Mouse (Mus musculus): Measurements from ENCODE around the gene Gm10322. TPM values are rescaled to one million over a fixed set of nuclear protein-coding genes. Genes with fewer than 3 reads are reported as not detected.

Gm10322 gene
- total and polyA plus RNA-seq, 3 experiments: not detected

DNA sequence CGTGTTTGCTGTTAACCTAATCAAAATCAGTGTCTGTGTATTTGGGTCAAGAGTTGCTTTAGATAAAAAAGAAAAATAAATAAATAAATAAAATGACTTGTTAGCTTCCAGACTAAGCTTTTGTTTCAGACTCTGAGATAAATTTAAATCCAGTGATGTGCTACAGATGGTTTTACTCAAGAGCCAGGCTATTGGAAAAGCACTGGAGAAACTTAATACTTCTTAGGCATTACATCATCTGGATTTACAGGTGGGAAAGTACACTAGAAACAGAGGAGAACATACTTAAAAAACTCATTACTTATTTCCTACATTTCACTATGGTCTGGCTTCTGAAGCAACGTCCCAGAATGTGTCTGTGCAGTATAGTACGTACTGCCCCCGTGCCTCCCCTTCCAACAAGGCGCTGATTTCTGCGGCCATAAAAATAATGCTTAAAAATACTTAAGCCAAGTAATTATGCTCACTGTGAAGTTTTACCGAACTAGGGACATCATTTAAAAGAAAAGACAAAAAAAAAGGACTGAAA, 21.8 kb downstream of the Gm10322 start:
- 0 out of 2 replicates have a peak, but pooled peaks cover 5% of the 10 kb centered on the region for H3K79me2 ChIP-seq (replicated peaks; ENCODE audit: control insufficient read depth, extremely low read depth, insufficient read depth, poor library complexity, severe bottlenecking)
- peak overlapping the region; percentile 67 for H3K4me2 ChIP-seq (ENCODE audit: insufficient read depth, low read depth, poor library complexity, severe bottlenecking)
- dilution Hi-C loops (cut with MboI; ENCODE audit: extremely low pct_ligation_motif_present, extremely low pct_unique_long_range_greater_than_20kb, low sequenced_read_pairs): no loop called here
- H3K9me3 ChIP-seq (replicated peaks; ENCODE audit: low read length): no peaks in the 10 kb centered on the region
- no peak for DNase-seq (ENCODE audit: extremely low read depth)
- no peak overlapping the region for H3K27ac ChIP-seq (ENCODE audit: insufficient read depth, low read depth)
- peaks cover 3 to 34% of the 10 kb centered on the region in 2 experiments for H3K36me3 ChIP-seq (replicated peaks in 1 of 2; ENCODE audit: control insufficient read depth in 1 of 2, insufficient read depth in 1 of 2, low read length in 1 of 2)
- in situ Hi-C loops (cut with MboI; ENCODE audit: low pct_ligation_motif_present, low pct_unique_long_range_greater_than_20kb, low sequenced_read_pairs): no loop called here
- peak overlapping the region; percentile 75 for H3K9ac ChIP-seq (ENCODE audit: insufficient read depth, low read depth)
- H3K4me1 ChIP-seq (ENCODE audit: control insufficient read depth in 1 of 2, insufficient read depth in 2 of 2): peaks cover 0 to 26% of the 10 kb centered on the region in 2 experiments; a peak in 2 of 4 replicates
- H3K4me3 ChIP-seq (replicated peaks in 1 of 3; ENCODE audit: low read depth in 2 of 3, low read length in 2 of 3, poor library complexity in 1 of 3): peak overlapping the region; percentile 71 to 92 (median 83)
- no peak for TF ChIP-seq MEF2A (IDR thresholded peaks at IDR 0.05; ENCODE audit: borderline replicate concordance, low read depth, low read length)
- 0 out of 2 replicates have a peak, but pooled peaks have one; percentile 60 for TF ChIP-seq CHD1 (IDR thresholded peaks at IDR 0.05; ENCODE audit: low read depth, low read length)
- TF ChIP-seq MAX (IDR thresholded peaks at IDR 0.05; ENCODE audit: low read length): no peak
- no peaks in the 10 kb centered on the region for H3K27me3 ChIP-seq (replicated peaks)

GRCm38 (mm10) chr10:59638576-59638975, 22.7 kb downstream of the Gm10322 start:
- H3K27ac ChIP-seq (ENCODE audit: insufficient read depth, low read depth): no peak overlapping the region
- H3K4me2 ChIP-seq (ENCODE audit: insufficient read depth, low read depth, poor library complexity, severe bottlenecking): no peak overlapping the region
- in situ Hi-C loops (cut with MboI; ENCODE audit: low pct_ligation_motif_present, low pct_unique_long_range_greater_than_20kb, low sequenced_read_pairs): no loop called here

GRCm38 (mm10) chr10:59642659-59643377, 27.0 kb downstream of the Gm10322 start:
- no peak for TF ChIP-seq CHD1 (IDR thresholded peaks at IDR 0.05; ENCODE audit: low read depth, low read length)
- TF ChIP-seq E2F4 (IDR thresholded peaks at IDR 0.05; ENCODE audit: insufficient replicate concordance, low read depth, low read length): no peak
- TF ChIP-seq MYC (IDR thresholded peaks at IDR 0.05; ENCODE audit: low read depth, low read length): no peak
- no peak for TF ChIP-seq MXI1 (IDR thresholded peaks at IDR 0.05; ENCODE audit: low read depth, low read length)
- TF ChIP-seq MEF2A (IDR thresholded peaks at IDR 0.05; ENCODE audit: borderline replicate concordance, low read depth, low read length): no peak
- TF ChIP-seq RAD21 (IDR thresholded peaks at IDR 0.05; ENCODE audit: low read depth, low read length): no peak
- no peak for TF ChIP-seq SMC3 (IDR thresholded peaks at IDR 0.05; ENCODE audit: low read depth, low read length)
- TF ChIP-seq NRF1 (IDR thresholded peaks at IDR 0.05; ENCODE audit: low read depth, low read length): no peak
- in situ Hi-C loops (cut with MboI; ENCODE audit: low pct_ligation_motif_present, low pct_unique_long_range_greater_than_20kb, low sequenced_read_pairs): no loop called here
- H3K27me3 ChIP-seq (replicated peaks): no peaks in the 10 kb centered on the region
- H3K4me1 ChIP-seq (ENCODE audit: control insufficient read depth in 1 of 2, insufficient read depth in 2 of 2): peaks cover 0 to 35% of the 10 kb centered on the region in 2 experiments; a peak in 2 of 4 replicates
- H3K4me3 ChIP-seq (replicated peaks in 1 of 3; ENCODE audit: low read depth in 2 of 3, low read length in 2 of 3, poor library complexity in 1 of 3): no peak overlapping the region
- peaks cover 3 to 40% of the 10 kb centered on the region in 2 experiments for H3K36me3 ChIP-seq (replicated peaks in 1 of 2; ENCODE audit: control insufficient read depth in 1 of 2, insufficient read depth in 1 of 2, low read length in 1 of 2)
- dilution Hi-C loops (cut with MboI; ENCODE audit: extremely low pct_ligation_motif_present, extremely low pct_unique_long_range_greater_than_20kb, low sequenced_read_pairs): no loop called here
- no peak overlapping the region for H3K9ac ChIP-seq (ENCODE audit: insufficient read depth, low read depth)
- no peak for DNase-seq (ENCODE audit: extremely low read depth)
- H3K27ac ChIP-seq (ENCODE audit: insufficient read depth, low read depth): no peak overlapping the region
- H3K79me2 ChIP-seq (replicated peaks; ENCODE audit: control insufficient read depth, extremely low read depth, insufficient read depth, poor library complexity, severe bottlenecking): 0 out of 2 replicates have a peak, but pooled peaks cover 5% of the 10 kb centered on the region
- H3K9me3 ChIP-seq (replicated peaks; ENCODE audit: low read length): peaks cover 6% of the 10 kb centered on the region
- no peak overlapping the region for H3K4me2 ChIP-seq (ENCODE audit: insufficient read depth, low read depth, poor library complexity, severe bottlenecking)

More at GRCm38 (mm10) chr10:59638576-59638975, 22.7 kb downstream of the Gm10322 start:
- Histone ChIP-seq H3K9ac (ENCODE audit: insufficient read depth, low read depth) (no peak overlapping the region), H3K79me2 (replicated peaks; ENCODE audit: control insufficient read depth, extremely low read depth, insufficient read depth, poor library complexity, severe bottlenecking) (0 out of 2 replicates have a peak, but pooled peaks cover 5% of the 10 kb centered on the region), H3K4me1 (ENCODE audit: control insufficient read depth in 1 of 2, insufficient read depth in 2 of 2) (peaks cover 0 to 31% of the 10 kb centered on the region in 2 experiments; a peak in 2 of 4 replicates), H3K4me3 (replicated peaks in 1 of 3; ENCODE audit: low read depth in 2 of 3, low read length in 2 of 3, poor library complexity in 1 of 3) (no peak overlapping the region), H3K9me3 (replicated peaks; ENCODE audit: low read length) (no peaks in the 10 kb centered on the region), H3K27me3 (replicated peaks) (no peaks in the 10 kb centered on the region), H3K36me3 (replicated peaks in 1 of 2; ENCODE audit: control insufficient read depth in 1 of 2, insufficient read depth in 1 of 2, low read length in 1 of 2) (peaks cover 3 to 39% of the 10 kb centered on the region in 2 experiments)
- dilution Hi-C loops (cut with MboI; ENCODE audit: extremely low pct_ligation_motif_present, extremely low pct_unique_long_range_greater_than_20kb, low sequenced_read_pairs): no loop called here
- no peak for DNase-seq (ENCODE audit: extremely low read depth)
- TF ChIP-seq ETS1 (conservative IDR thresholded peaks at IDR 0.05; ENCODE audit: low read depth, low read length): no peak
